Mouse (Mus musculus): ENCODE data around the gene Psenen.
A peak's percentile ranks its signal among the peaks of the same experiment; 100 is the strongest.

Psenen gene

DNA sequence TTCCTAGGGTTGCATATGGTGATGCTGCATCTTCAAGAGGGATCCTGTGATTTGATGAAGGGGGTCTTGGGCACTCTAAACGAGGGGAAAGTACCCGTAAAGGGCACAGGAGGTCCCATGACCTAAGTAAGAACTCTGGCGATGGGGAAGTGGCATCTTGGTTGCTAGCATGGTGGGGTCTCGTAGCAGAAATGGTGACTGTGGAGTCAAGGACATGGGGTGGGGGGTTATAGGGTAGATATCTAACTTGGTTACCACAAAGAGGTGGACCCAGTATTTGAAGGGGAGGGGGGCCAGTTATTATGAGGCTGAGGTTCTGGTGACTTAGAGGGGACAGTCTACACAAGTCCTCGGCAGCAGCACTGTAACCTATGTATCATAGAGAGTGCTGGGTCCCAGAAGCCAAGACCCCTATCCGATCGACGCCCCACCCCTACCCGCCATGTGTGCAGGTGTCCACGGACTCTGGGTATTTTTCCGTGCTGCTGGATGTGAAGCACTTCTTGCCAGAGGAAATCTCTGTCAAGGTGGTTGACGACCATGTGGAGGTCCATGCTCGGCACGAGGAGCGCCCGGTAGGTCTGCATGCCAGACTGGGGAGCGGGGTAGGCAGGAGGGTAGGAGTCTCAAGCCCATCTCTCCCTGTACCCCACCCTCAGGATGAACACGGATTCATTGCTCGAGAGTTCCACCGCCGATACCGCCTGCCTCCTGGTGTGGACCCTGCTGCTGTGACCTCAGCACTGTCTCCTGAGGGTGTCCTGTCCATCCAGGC is 9.4 kb downstream of the Psenen start:
- DNase-seq (ENCODE audit: low spot score), result no peak

- no peak for DNase-seq (ENCODE audit: low spot score)
Measured at GRCm38 (mm10) chr7:30553021-30553589, 10.3 kb downstream of the Psenen start.

GRCm38 (mm10) chr7:30552102-30553020 is 11.1 kb downstream of the Psenen start, which contains the start of the genes Hspb6 and Proser3:
Hspb6 (plus strand) TSS chr7:30552178.
Proser3 (minus strand) TSS chr7:30552299.
- peak; percentile 96 for DNase-seq (ENCODE audit: low spot score)

GRCm38 (mm10) chr7:30551445-30552101 is 11.9 kb downstream of the Psenen start:
- DNase-seq (ENCODE audit: low spot score), result no peak

GRCm38 (mm10) chr7:30550603-30551002 is 12.8 kb downstream of the Psenen start:
- no peak for DNase-seq (ENCODE audit: low spot score)

GRCm38 (mm10) chr7:30549880-30550279 is 13.5 kb downstream of the Psenen start:
- no peak for DNase-seq (ENCODE audit: low spot score)

DNA sequence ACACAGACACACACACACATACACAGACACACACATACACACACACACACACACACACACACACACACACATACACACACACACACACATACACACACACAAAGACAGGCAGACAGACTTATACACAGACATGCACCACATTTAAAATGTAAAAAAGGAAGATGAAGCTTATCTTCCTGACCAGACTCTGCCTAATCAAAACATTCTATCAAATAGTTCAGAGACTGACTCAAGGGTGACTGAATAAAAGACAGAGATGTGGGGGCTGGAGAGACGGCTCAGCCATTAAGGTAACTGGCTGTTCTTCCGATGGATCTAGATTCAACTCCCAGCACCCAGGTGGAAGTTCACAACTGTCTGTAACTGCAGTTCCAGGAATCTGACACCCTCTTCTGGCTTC is 19.1 kb downstream of the Psenen start:
- no peak for DNase-seq (ENCODE audit: low spot score)

DNA sequence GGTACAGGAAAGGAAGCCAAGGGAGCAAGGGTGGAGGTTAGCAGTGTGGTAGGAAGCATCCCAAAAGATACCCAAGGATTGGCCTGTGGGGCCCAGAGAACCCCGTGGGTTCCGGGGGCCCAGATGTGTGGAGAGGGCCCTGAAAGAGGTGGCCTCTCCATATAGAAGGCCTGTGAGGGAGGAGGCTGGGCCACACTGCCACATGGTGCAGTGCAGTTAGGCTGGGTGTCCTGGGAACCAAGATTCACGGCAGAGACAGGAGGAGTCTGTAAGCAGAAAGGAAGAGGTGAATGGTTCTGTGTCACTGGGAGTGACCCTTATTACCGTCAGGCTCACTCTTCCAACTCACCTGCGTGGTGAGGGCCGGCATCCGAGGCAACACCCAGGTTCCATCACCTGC is 22.9 kb downstream of the Psenen start:
- DNase-seq (ENCODE audit: low spot score), result no peak

GRCm38 (mm10) chr7:30534633-30535577 is 28.5 kb downstream of the Psenen start, which contains the start of gene Arhgap33:
Arhgap33 (minus strand) TSS chr7:30535060.
- peak; percentile 97 for DNase-seq (ENCODE audit: low spot score)

DNA sequence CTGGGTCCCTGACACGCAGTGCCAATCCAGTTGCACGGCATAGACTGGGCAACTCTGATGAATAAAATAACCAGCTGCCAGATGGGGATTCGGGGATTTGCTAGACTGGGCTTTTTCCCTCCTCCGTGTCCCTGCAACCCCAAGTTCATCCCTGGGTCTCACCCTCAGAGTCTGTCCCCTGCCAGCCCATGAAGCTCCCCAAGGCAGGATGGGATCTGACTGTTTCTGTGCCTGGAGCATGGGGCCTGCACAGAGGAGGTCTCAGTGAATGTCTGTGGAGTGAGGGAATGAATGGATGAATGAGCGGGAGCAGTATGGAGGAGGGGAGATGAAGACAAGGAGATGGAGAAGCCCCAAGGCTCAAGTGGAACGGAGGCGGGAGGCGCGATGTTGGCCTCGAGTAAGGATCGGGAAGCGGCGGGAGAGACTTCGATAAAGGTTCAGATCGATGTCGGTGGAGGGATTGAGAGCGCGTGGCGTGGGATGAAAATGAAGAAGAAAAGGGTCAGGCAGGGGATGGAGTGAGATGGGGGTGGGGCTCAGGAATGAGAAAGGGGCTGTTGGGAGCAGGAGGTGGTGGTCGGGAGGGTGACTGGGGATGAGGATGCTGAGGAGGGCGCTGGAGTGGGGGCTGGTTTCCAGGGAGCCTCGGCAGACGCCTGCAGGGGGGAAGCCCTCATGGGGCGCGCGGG is 29.3 kb downstream of the Psenen start:
- peak; percentile 60 for DNase-seq (ENCODE audit: low spot score)

- peak; percentile 83 for DNase-seq (ENCODE audit: low spot score)
Measured at GRCm38 (mm10) chr7:30532931-30533330, 30.5 kb downstream of the Psenen start.

GRCm38 (mm10) chr7:30531291-30531815 is 32.1 kb downstream of the Psenen start:
- DNase-seq (ENCODE audit: low spot score), result no peak

- DNase-seq (ENCODE audit: low spot score), result no peak
Measured at GRCm38 (mm10) chr7:30526981-30527380, 36.4 kb downstream of the Psenen start.

DNA sequence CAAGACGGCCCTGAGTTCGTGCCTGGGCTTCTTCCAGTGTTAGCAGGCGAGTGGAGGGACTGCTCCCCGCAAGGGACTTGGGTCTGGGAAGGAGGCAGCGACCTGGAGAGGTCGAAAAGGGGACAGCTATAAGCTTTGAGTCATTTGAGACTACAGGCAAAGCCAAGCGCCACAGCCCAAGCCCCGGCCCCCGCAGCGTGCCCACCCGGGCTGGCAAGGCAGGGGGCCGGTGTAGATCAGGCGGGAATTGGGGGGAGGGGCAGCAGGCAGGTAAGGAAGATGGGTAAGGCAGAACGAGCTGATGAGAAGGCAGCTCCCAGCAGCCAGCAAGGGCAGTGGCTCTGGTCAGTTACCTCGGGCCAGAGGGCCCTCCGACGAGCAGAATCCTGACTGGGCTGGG is 37.0 kb downstream of the Psenen start:
- no peak for DNase-seq (ENCODE audit: low spot score)

- no peak for DNase-seq (ENCODE audit: low spot score)
Measured at GRCm38 (mm10) chr7:30525954-30526353, 37.5 kb downstream of the Psenen start.

- no peak for DNase-seq (ENCODE audit: low spot score)
Measured at GRCm38 (mm10) chr7:30524487-30524886, 38.9 kb downstream of the Psenen start.

DNA sequence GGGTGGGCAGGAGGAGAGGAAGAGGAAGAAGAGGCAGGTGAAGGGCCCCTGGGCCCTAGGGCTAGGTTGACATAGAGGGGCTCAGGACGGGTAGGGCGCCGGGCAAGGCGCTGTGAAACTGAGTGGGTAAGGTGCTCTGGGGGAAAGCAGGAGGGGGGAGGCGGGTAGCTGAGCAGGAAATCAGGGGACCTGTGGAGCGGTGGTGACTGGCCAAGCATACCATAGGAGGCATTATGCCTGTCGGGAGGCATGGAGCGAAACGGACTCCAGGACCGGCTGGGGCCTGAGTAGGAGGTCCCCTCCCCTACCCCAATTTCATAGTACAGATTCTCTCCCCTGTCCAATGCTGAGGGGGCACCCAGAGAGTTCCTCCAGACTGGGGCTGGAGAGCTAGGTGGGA is 40.6 kb downstream of the Psenen start:
- no peak for DNase-seq (ENCODE audit: low spot score)

DNA sequence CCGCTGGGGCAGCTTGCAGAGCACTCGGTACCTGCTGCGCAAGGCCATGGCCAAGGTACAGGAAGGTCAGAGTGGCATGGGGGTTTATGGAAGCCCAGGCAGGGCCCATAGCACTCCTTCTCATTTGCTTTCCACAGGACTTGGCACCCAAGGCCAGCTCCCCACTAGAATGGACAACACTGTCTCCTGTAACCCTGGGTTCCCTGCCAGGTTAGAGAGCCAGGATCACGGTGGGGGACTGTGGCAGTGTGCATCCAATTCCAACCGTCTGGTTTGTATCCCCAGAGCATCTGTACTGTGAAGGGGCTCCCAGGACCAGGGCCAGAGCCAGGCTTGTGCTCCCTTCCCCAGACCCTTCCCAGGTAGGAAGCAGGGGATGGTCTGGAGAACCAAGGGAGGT is 42.6 kb downstream of the Psenen start:
- no peak for DNase-seq (ENCODE audit: low spot score)

DNA sequence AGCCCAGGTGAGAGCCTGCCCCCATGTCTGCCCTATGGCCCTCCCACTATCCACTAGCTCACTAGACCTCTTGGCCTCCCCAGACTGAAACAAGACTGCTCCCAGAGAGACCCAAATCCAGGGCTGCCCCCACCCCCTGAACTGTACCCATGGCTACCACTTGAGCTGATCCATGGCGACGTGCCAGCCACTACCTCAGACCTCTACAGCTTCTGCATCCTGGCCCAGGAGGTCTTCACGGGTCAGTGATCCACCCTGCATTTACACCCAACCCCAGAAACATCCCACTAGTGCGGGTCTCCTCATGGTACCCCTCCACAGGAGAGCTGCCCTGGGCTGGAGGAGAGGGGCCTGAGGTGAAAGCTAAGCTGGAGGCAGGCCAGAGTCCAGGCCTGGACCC is 43.0 kb downstream of the Psenen start:
- DNase-seq (ENCODE audit: low spot score), result no peak

GRCm38 (mm10) chr7:30518325-30518724 is 45.1 kb downstream of the Psenen start:
- DNase-seq (ENCODE audit: low spot score), result no peak

Measured in testis, postnatal 14 days (tissue).